ENCODE assay signal across 9 mouse cellular contexts in the genomic region with DNA sequence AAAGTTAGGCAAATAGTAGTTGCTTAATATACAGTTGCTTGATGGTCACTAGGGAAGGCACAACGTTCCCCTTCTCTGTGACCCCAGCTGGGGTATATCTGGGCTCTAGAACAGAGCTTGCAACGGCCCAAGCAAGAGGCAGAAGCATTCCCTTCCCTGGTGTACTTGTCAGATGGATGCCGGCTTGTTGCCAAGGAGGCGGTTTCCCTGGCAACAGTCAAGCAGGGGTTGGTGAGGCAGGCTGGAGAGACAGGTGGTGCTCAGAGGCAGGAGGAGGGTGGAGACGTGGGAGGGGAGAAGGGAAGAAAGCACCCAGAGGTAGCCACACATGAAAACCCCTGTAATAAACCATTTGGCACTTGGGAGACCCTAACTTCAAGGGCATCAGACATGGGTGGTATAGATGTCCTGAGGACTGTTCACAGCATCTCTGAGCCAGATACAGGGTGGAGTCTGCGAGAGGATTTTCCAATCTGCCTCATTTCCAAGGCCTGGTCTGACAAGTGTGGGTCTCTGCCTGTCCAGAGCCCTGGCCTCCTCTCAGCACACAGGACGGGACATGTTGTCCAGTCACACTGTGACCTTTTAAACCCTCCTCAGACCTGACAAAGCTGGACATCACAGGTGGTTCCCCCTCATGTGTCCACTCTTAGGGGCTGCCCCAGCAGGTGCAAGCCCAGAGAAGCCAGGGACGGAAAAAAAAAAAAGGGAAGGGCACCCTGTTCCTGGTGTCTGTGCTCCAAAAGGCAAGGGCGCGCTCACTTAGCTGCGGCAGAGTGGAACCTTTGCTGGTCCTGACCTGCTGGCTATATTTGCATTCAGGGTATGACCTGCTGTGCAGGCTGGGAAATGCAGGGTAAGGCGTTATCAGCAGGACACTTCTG. TPM values are rescaled to one million over a fixed set of nuclear protein-coding genes. Genes with fewer than 3 reads are reported as not detected.
DNase-seq lines count a peak whose midpoint lies in the region.
"Had no signal": no experiment of that assay in that cellular context is flagged by ENCODE, and none has a peak within 500 bp of the region (broad histone marks: within the 10 kb centered on the region; RNA-seq: fewer than 3 reads in every experiment).

No protein-coding gene starts in this region.

- peak; percentile 74 for DNase-seq in embryo, embryonic 10 days (ENCODE audit: low spot score)
- no peak for DNase-seq in embryo, embryonic 9.5 days (ENCODE audit: extremely low spot score)
- DNase-seq in frontal cortex, postnatal 36 days (ENCODE audit: low spot score in 2 of 2): peak; percentile 90 to 94
- peak; percentile 90 to 97 for DNase-seq in left cerebral cortex, postnatal 25 days (ENCODE audit: low spot score in 2 of 2)
- peak; percentile 92 for DNase-seq in right cerebral cortex, postnatal 25 days
- DNase-seq in adrenal gland, adult 2 months: no peak
- DNase-seq in thymus, postnatal 36 days: no peak
- no peak for DNase-seq in adrenal gland, adult 18-20 months (ENCODE audit: low spot score in 2 of 2)
- DNase-seq: liver, embryonic 13.5 days had no signal

- intact Hi-C loops in left cerebral cortex, postnatal 25 days (cut with DNase I): no loop called here

RNA-seq across cellular contexts. Expression of gene Tcf20, which starts 15.2 kb away (rescaled TPM):
- total RNA-seq in left cerebral cortex, postnatal 25 days (2021): 100 to 1,000 TPM; 181 to 193 TPM
- 100 to 1,000 TPM in 1 of 2 experiments, 10 to 100 TPM in 1; 80.6 to 103 TPM for total RNA-seq in adrenal gland, adult 2 months (2021)
- polyA plus RNA-seq in adrenal gland, adult 2 months (2012; rRNA removed): 13.9 and 27.7 TPM in 2 replicates
- 10 to 100 TPM; 84.4 to 91.1 TPM for total RNA-seq in adrenal gland, adult 18-20 months (2021)

RNA-seq across cellular contexts. Expression of gene Nfam1, which starts 30.2 kb away (rescaled TPM):
- 1 to 10 TPM; 2.0 to 2.8 TPM for total RNA-seq in left cerebral cortex, postnatal 25 days (2021)
- total RNA-seq in adrenal gland, adult 2 months (2021): 1 to 10 TPM; 3.6 to 3.8 TPM
- 2.2 and 2.9 TPM in 2 replicates for polyA plus RNA-seq in adrenal gland, adult 2 months (2012; rRNA removed)
- total RNA-seq in adrenal gland, adult 18-20 months (2021): 1 to 10 TPM; 3.2 to 4.1 TPM

Comparison
In these comparisons a context has a peak if more than half of its experiments do, and no peak if none do; other contexts are left out.
1. DNase-seq: peak in embryo, embryonic 10 days (single experiment), frontal cortex, postnatal 36 days (2 of 2), left cerebral cortex, postnatal 25 days (2 of 2) and right cerebral cortex, postnatal 25 days (single experiment); none in embryo, embryonic 9.5 days (single experiment), adrenal gland, adult 2 months (single experiment), thymus, postnatal 36 days (0 of 2) and adrenal gland, adult 18-20 months (0 of 2).